Mouse (Mus musculus) adrenal gland, postnatal 4 days (tissue): ENCODE data around the gene Auh. TPM values are rescaled to one million over a fixed set of nuclear protein-coding genes. Genes with fewer than 3 reads are reported as not detected.

Source experiments
- DNase-seq, 2 experiments: peaks; one replicate each; pipeline ENCODE4 v3.0.0; 2021 to 2022; ENCODE audit warnings: low spot score in 2 of 2, mixed read lengths in 2 of 2
- total RNA-seq, 2 experiments: library from RNA; stranded (reverse); gene quantifications; 2 replicates each; pipeline ENCODE4 v1.2.3; 2021

Gene Auh
- total RNA-seq, 2 experiments from 2014 or later, result 101 TPM

DNA sequence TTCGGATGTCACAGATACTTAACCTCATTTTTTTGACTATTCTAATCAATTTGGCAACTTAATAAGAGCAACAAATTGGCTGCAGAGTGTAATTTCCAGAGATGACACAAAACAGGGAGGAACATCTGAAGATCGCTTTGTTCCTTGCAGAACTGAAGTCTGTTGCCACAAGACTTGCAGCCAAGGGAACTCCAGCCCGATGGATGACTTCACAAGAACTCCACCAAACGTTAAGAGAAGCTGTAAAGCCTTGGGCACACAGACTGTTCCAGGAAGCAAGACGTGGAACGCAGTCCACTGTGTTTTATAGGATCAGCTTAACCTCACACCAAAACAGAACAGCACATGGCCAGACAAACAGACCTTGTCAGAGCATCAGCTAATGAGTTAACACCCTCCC, 123.9 kb downstream of the Auh start:
- DNase-seq, result no peak

GRCm38 (mm10) chr13:52802482-52802881, 127.0 kb downstream of the Auh start:
- no peak for DNase-seq

GRCm38 (mm10) chr13:52800687-52801341, 128.7 kb downstream of the Auh start:
- no peak for DNase-seq

GRCm38 (mm10) chr13:52800091-52800490, 129.4 kb downstream of the Auh start:
- DNase-seq, result no peak

DNA sequence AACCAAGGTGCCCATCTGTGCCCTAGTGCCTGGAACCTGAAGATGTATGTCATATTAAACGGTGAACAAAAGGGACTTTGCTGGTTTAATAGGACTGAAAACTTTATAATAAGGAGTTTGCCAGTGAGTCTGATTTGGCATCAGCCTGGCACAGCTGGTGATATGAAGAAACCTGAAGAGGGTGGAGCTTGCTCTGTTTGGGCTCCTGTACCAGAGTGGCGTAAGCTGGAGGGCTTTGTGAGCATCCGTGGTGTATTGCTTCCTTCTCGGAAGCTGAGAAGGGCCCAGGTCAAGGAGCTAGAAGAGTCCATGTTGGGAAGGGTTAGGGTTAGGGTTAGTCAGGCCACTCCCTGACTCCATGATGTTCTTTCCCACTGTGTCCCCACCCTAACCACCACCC, 135.2 kb downstream of the Auh start:
- DNase-seq, result no peak

- DNase-seq, result no peak
Observed at GRCm38 (mm10) chr13:52793434-52793989, 136.0 kb downstream of the Auh start.

DNA sequence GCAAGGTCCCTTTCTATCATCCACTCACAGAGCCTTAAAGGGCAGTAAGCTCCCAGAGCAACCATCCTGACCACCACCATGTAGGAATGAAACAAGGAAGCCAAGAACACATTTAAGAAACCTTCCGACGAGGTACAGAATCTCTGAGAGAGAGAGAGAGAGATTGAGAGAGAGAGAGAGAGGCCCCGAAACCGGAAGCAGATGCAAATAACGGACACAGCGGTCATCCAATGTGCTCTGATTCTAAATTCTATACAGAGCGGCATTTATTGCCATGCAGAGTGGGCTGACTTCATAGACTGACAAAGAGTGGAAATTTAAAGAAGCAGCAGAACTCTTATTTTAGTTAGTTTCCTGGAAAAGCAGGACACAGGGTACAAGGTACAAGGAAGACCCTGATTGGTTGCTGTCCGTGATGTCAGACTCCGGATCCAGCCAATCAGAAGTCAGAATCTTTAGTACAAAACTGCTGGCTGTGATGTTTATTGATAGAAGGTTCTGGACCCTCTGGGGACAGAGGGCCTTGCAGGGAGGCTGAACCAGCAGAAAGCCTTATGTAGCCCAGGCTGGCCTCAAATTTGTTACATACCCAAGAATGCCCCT, 137.1 kb downstream of the Auh start:
- no peak for DNase-seq

GRCm38 (mm10) chr13:52790894-52791293, 138.6 kb downstream of the Auh start:
- DNase-seq, result no peak

Other genes with a start within 250 kb of the Auh start
- gene Nfil3, start 51.4 kb upstream of the Auh start, total RNA-seq, result 10 to 100 TPM; 27.2 to 29.3 TPM